Mouse (Mus musculus) heart, embryonic 12.5 days (tissue): ENCODE measurements around the gene Fto. TPM values are rescaled to one million over a fixed set of nuclear protein-coding genes. Genes with fewer than 3 reads are reported as not detected.
A peak's percentile ranks its signal among the peaks of the same experiment; 100 is the strongest.

Source experiments
- ATAC-seq: fragments of 200-750 bp; cut with Nextera tagmentation; 2 replicates; pipeline ENCODE4 v1.8.0; 2017; ENCODE audit warnings: moderate TSS enrichment, moderate library complexity; ENCODE audit not compliant: insufficient number of reproducible peaks, low FRiP score
- H3K27ac ChIP-seq: fragments of 300-500 bp; sonication (generic); 2 replicates; pipeline ENCODE4 v1.5.1; 2016; ENCODE audit warnings: mild to moderate bottlenecking, moderate library complexity; ENCODE audit not compliant: poor library complexity, severe bottlenecking
- H3K27me3 ChIP-seq: fragments of 300-500 bp; sonication (generic); replicated peaks from 2 replicates; pipeline ENCODE4 v1.6.1; 2016; ENCODE audit warnings: mild to moderate bottlenecking, moderate library complexity
- H3K36me3 ChIP-seq: fragments of 300-500 bp; sonication (generic); 2 replicates; pipeline ENCODE4 v1.6.1; 2016; ENCODE audit warnings: mild to moderate bottlenecking, moderate library complexity
- H3K4me1 ChIP-seq: fragments of 300-500 bp; sonication (generic); replicated peaks from 2 replicates; pipeline ENCODE4 v1.6.1; 2016; ENCODE audit warnings: mild to moderate bottlenecking
- H3K4me2 ChIP-seq: fragments of 300-500 bp; sonication (generic); 2 replicates; pipeline ENCODE4 v1.6.1; 2016; ENCODE audit warnings: mild to moderate bottlenecking, moderate library complexity
- H3K4me3 ChIP-seq: fragments of 300-500 bp; sonication (generic); 2 replicates; pipeline ENCODE4 v1.5.1; 2016; ENCODE audit warnings: mild to moderate bottlenecking
- H3K9ac ChIP-seq: fragments of 300-500 bp; sonication (generic); 2 replicates; pipeline ENCODE4 v1.6.1; 2016; ENCODE audit warnings: mild to moderate bottlenecking, moderate library complexity
- H3K9me3 ChIP-seq: fragments of 300-500 bp; sonication (generic); replicated peaks from 2 replicates; pipeline ENCODE4 v1.6.1; 2016; ENCODE audit warnings: mild to moderate bottlenecking, moderate library complexity
- WGBS: fragments of 180-500 bp; shearing (Covaris S2); methylation state at CpG from one replicate; pipeline ENCODE4 v1.1.7; 2016; 5-methylcytosine and 5-hydroxymethylcytosine counted together
- polyA plus RNA-seq: library from polyadenylated mRNA; unstranded; fragments of >200 nt; fragmentation: Nextera tagmentation; extraction: Ambion mirVana; gene quantifications from 2 replicates; pipeline ENCODE4 v1.2.1, GENCODE M21; 2016

Fto gene
- polyA plus RNA-seq, 1 experiment from 2014 or later: 76.6 TPM

DNA sequence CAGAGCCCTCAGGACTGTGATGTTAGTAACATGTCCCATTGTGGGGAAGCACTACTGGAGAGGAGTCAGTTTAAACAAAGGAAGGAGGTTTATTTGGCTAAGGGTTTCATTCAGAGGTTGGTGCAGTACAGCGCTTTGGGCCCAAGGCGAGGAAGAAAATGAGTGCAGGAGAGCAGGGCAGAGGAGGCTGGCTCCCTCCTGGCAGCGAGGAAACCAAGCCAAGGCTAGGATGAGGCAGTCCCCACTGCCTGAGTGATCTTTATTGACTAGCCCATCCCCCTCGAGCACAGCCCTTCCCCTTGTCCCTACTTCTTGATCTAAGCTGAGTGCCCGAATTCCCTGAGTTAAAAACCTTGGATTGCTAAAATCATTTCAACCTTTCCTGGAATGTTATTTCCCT, 189.5 kb downstream of the Fto start:
- Histone ChIP-seq H3K9me3 (no peaks in the 10 kb centered on the region), H3K27me3 (no peaks in the 10 kb centered on the region), H3K4me3 (no peak overlapping the region), H3K9ac (no peak overlapping the region), H3K4me2 (no peak overlapping the region), H3K4me1 (peaks cover 40% of the 10 kb centered on the region), H3K36me3 (no peaks in the 10 kb centered on the region), H3K27ac (no peak overlapping the region)
- no peak for ATAC-seq
- 59% methylated on average over 5 of the region's 5 CpGs for WGBS

DNA sequence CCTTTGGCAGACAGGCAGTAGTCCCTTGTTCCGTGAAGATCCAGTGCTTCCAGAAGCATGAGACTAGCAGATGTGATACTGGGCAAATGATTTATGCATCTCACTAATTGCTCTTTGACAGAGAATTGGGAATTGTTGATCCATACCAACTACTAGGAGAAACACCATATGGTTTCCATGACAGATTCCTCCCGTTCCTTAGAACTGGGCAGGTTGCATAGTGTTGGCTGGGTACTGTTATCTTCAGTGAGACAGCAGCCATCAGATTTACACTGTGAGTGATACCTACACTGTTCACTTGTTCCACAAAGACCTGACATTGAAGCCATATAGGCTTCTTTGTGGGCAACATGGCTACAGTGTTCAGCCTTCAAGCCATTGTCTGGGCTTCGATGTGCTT, 191.0 kb downstream of the Fto start:
- 87% methylated on average over 3 of the region's 3 CpGs for WGBS
- Histone ChIP-seq H3K9me3 (no peaks in the 10 kb centered on the region), H3K4me3 (no peak overlapping the region), H3K9ac (no peak overlapping the region), H3K27me3 (no peaks in the 10 kb centered on the region), H3K4me2 (no peak overlapping the region), H3K4me1 (peaks cover 44% of the 10 kb centered on the region), H3K36me3 (no peaks in the 10 kb centered on the region), H3K27ac (no peak overlapping the region)
- no peak for ATAC-seq

- Histone ChIP-seq H3K4me1 (peaks cover 44% of the 10 kb centered on the region), H3K27ac (no peak overlapping the region), H3K9me3 (no peaks in the 10 kb centered on the region), H3K27me3 (no peaks in the 10 kb centered on the region), H3K4me3 (no peak overlapping the region), H3K36me3 (no peaks in the 10 kb centered on the region), H3K4me2 (no peak overlapping the region), H3K9ac (no peak overlapping the region)
- WGBS: 75% methylated on average over 10 of the region's 10 CpGs
- ATAC-seq: no peak
Observed at GRCm38 (mm10) chr8:91504891-91505290, 191.6 kb downstream of the Fto start.

GRCm38 (mm10) chr8:91505411-91505954, 192.2 kb downstream of the Fto start:
- H3K4me1 ChIP-seq: peaks cover 50% of the 10 kb centered on the region
- 81% methylated on average over 8 of the region's 8 CpGs for WGBS
- H3K27ac ChIP-seq: no peak overlapping the region
- H3K4me3 ChIP-seq: no peak overlapping the region
- H3K9ac ChIP-seq: no peak overlapping the region
- no peak for ATAC-seq
- H3K36me3 ChIP-seq: no peaks in the 10 kb centered on the region
- H3K4me2 ChIP-seq: no peak overlapping the region
- H3K27me3 ChIP-seq: no peaks in the 10 kb centered on the region
- no peaks in the 10 kb centered on the region for H3K9me3 ChIP-seq

DNA sequence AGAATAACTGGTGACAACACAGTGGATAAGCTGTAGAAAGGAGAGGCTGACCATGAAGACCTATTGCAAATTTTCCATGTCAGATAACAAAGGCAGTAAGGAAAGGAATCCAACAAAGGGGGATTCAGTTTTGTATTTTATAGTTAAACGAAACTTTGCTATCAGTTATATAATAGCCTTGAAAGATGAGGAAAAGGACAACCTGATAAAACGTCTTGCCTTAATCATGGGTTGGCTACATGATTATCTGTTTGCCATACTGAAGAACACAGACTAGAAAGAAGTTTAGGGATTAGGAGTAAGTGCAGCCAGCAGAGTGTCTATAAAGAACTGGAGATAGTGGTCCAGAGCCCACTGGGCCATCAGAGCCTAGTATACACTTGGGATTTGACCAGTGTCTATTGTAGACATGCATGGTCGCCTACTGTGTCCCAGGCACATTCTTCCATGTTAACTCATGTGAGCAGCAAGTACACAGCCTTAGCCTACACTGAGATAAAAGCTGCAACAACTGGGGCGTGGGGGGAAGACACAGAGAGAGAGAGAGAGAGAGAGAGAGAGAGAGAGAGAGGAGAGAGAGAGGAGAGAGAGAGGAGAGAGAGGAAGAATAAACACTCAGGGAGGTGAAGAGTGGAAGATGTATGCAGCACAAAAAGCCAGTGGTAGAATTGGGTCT, 192.8 kb downstream of the Fto start:
- Histone ChIP-seq H3K9me3 (no peaks in the 10 kb centered on the region), H3K27me3 (no peaks in the 10 kb centered on the region), H3K4me1 (peaks cover 54% of the 10 kb centered on the region), H3K4me3 (no peak overlapping the region), H3K27ac (no peak overlapping the region), H3K4me2 (no peak overlapping the region), H3K36me3 (no peaks in the 10 kb centered on the region), H3K9ac (no peak overlapping the region)
- no peak for ATAC-seq
- 57% methylated on average over 4 of the region's 4 CpGs for WGBS

GRCm38 (mm10) chr8:91506682-91507257, 193.4 kb downstream of the Fto start:
- Histone ChIP-seq H3K4me3 (no peak overlapping the region), H3K36me3 (no peaks in the 10 kb centered on the region), H3K9ac (no peak overlapping the region), H3K27me3 (no peaks in the 10 kb centered on the region), H3K4me2 (no peak overlapping the region), H3K9me3 (no peaks in the 10 kb centered on the region), H3K27ac (no peak overlapping the region), H3K4me1 (peaks cover 54% of the 10 kb centered on the region)
- ATAC-seq: no peak
- 66% methylated on average over 6 of the region's 6 CpGs for WGBS

- WGBS: 60% methylated on average over 7 of the region's 7 CpGs
- peak overlapping the region; percentile 25; the same call in 1 of the 2 replicates for H3K27ac ChIP-seq
- no peaks in the 10 kb centered on the region for H3K27me3 ChIP-seq
- H3K4me2 ChIP-seq: no peak overlapping the region
- H3K9me3 ChIP-seq: no peaks in the 10 kb centered on the region
- no peak overlapping the region for H3K4me3 ChIP-seq
- no peaks in the 10 kb centered on the region for H3K36me3 ChIP-seq
- ATAC-seq: no peak
- H3K4me1 ChIP-seq: peaks cover 50% of the 10 kb centered on the region
- no peak overlapping the region for H3K9ac ChIP-seq
Observed at GRCm38 (mm10) chr8:91507681-91508097, 194.4 kb downstream of the Fto start.

DNA sequence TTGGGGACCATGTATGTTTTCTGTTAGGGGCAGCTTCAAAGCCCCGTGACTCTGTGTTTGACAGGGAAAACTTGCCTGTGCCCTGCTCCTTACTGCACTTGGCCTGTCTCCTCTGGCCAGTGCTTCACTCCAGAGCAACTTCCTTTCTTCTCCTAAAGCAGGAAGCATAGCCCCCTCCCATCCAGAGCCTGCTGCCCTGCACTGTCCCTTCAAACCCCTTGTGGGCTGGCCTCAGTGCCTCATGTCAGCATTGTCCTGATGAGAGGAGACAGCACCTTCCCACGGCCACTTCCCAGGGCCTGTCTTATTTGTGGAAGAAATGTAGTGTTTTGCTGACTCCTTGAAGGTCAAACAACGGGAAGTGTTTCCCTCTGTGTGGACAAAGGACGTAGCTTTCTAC, 195.0 kb downstream of the Fto start:
- ATAC-seq: peak; percentile 76
- H3K36me3 ChIP-seq: no peaks in the 10 kb centered on the region
- no peak overlapping the region for H3K4me3 ChIP-seq
- peak overlapping the region; percentile 25 for H3K27ac ChIP-seq
- no peaks in the 10 kb centered on the region for H3K27me3 ChIP-seq
- no peak overlapping the region for H3K9ac ChIP-seq
- no peak overlapping the region for H3K4me2 ChIP-seq
- no peaks in the 10 kb centered on the region for H3K9me3 ChIP-seq
- WGBS: 47% methylated on average over 4 of the region's 4 CpGs
- peaks cover 48% of the 10 kb centered on the region for H3K4me1 ChIP-seq

GRCm38 (mm10) chr8:91509206-91509899, 196.0 kb downstream of the Fto start:
- WGBS: 89% methylated on average over 8 of the region's 8 CpGs
- no peak for ATAC-seq

GRCm38 (mm10) chr8:91509900-91510260, 196.6 kb downstream of the Fto start:
- Histone ChIP-seq H3K4me1 (peaks cover 43% of the 10 kb centered on the region), H3K4me2 (no peak overlapping the region), H3K9me3 (no peaks in the 10 kb centered on the region), H3K27me3 (no peaks in the 10 kb centered on the region), H3K9ac (no peak overlapping the region), H3K27ac (no peak overlapping the region), H3K36me3 (no peaks in the 10 kb centered on the region), H3K4me3 (no peak overlapping the region)
- no peak for ATAC-seq
- WGBS: 87% methylated on average over 6 of the region's 6 CpGs

More at GRCm38 (mm10) chr8:91509206-91509899, 196.0 kb downstream of the Fto start:
- H3K4me2 ChIP-seq: no peak overlapping the region
- no peak overlapping the region for H3K9ac ChIP-seq
- H3K36me3 ChIP-seq: no peaks in the 10 kb centered on the region
- H3K4me1 ChIP-seq: peaks cover 43% of the 10 kb centered on the region
- H3K27ac ChIP-seq: no peak overlapping the region; the same call in 1 of the 2 replicates
- no peaks in the 10 kb centered on the region for H3K27me3 ChIP-seq
- no peak overlapping the region for H3K4me3 ChIP-seq
- no peaks in the 10 kb centered on the region for H3K9me3 ChIP-seq

DNA sequence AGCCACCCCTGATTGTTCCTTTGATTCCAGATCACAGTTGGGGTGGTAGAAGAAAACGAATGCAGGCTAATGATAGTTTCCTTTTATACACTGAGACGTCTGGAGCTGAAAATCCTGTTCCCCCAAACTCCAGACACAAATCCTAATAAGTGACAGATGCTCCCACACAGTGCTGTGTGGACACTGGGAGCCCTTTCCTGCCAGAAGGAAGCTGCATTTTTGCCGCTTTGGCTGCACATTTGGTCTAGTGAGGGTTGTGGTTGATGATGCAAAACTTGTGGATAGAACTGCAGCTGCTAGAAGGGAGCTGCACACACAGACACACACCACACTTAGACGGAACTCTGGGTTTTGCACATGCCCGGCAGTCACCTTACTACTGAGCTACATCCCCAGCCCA, 197.4 kb downstream of the Fto start:
- Histone ChIP-seq H3K4me3 (no peak overlapping the region), H3K27ac (no peak overlapping the region), H3K36me3 (no peaks in the 10 kb centered on the region), H3K9me3 (no peaks in the 10 kb centered on the region), H3K9ac (no peak overlapping the region), H3K27me3 (no peaks in the 10 kb centered on the region), H3K4me2 (no peak overlapping the region), H3K4me1 (peaks cover 39% of the 10 kb centered on the region)
- WGBS: 54% methylated on average over 5 of the region's 5 CpGs
- no peak for ATAC-seq
